Mouse (Mus musculus) splenic B cell, adult 2 months (primary cell): ENCODE results near the gene Mafg.

Source experiments
- DNase-seq: peaks from one replicate; pipeline ENCODE4 v3.0.0-alpha.2; 2011; ENCODE audit warnings: low read depth, low spot score
- H3K27me3 ChIP-seq: 2 replicates; pipeline ENCODE4 v1.6.1; 2012; ENCODE audit warnings: mild to moderate bottlenecking, low read length, moderate library complexity, mixed read lengths; ENCODE audit not compliant: control insufficient read depth, poor library complexity, insufficient read depth, severe bottlenecking
- H3K36me3 ChIP-seq: 2 replicates; pipeline ENCODE4 v1.6.1; 2012; ENCODE audit warnings: mild to moderate bottlenecking, low read length, moderate library complexity, mixed read lengths; ENCODE audit not compliant: control insufficient read depth, poor library complexity, insufficient read depth, severe bottlenecking

Gene Mafg

GRCm38 (mm10) chr11:120618619-120619535, 14.5 kb downstream of the Mafg start:
- H3K36me3 ChIP-seq, result peaks cover 8% of the 10 kb centered on the region
- H3K27me3 ChIP-seq, result no peaks in the 10 kb centered on the region
- DNase-seq, result no peak

GRCm38 (mm10) chr11:120617519-120618112, 15.8 kb downstream of the Mafg start, which contains the start of gene Pcyt2:
Gene Pcyt2, minus strand, starts transcription at chr11:120617936.
- peak; percentile 95 for DNase-seq
- Histone ChIP-seq H3K36me3 (peaks cover 8% of the 10 kb centered on the region), H3K27me3 (no peaks in the 10 kb centered on the region)

GRCm38 (mm10) chr11:120616617-120617294, 16.6 kb downstream of the Mafg start:
- Histone ChIP-seq H3K36me3 (peaks cover 10% of the 10 kb centered on the region), H3K27me3 (no peaks in the 10 kb centered on the region)
- DNase-seq, result no peak

- DNase-seq, result no peak
- H3K27me3 ChIP-seq, result no peaks in the 10 kb centered on the region
Observed at GRCm38 (mm10) chr11:120615606-120616203, 17.7 kb downstream of the Mafg start.

GRCm38 (mm10) chr11:120615167-120615566, 18.2 kb downstream of the Mafg start:
- peaks cover 4% of the 10 kb centered on the region for H3K36me3 ChIP-seq
- DNase-seq, result no peak
- H3K27me3 ChIP-seq, result no peaks in the 10 kb centered on the region

More at GRCm38 (mm10) chr11:120615606-120616203, 17.7 kb downstream of the Mafg start:
- peaks cover 8% of the 10 kb centered on the region for H3K36me3 ChIP-seq

GRCm38 (mm10) chr11:120613976-120614375, 19.4 kb downstream of the Mafg start:
- no peak for DNase-seq
- no peaks in the 10 kb centered on the region for H3K27me3 ChIP-seq
- H3K36me3 ChIP-seq, result peaks cover 4% of the 10 kb centered on the region

- no peak for DNase-seq
- Histone ChIP-seq H3K27me3 (no peaks in the 10 kb centered on the region), H3K36me3 (peaks cover 4% of the 10 kb centered on the region)
Observed at GRCm38 (mm10) chr11:120613481-120613972, 19.9 kb downstream of the Mafg start.

GRCm38 (mm10) chr11:120612763-120613162, 20.6 kb downstream of the Mafg start:
- Histone ChIP-seq H3K36me3 (peaks cover 4% of the 10 kb centered on the region), H3K27me3 (no peaks in the 10 kb centered on the region)
- DNase-seq, result peak; percentile 82

GRCm38 (mm10) chr11:120610477-120611046, 22.8 kb downstream of the Mafg start:
- H3K27me3 ChIP-seq, result no peaks in the 10 kb centered on the region
- DNase-seq, result no peak
- H3K36me3 ChIP-seq, result peaks cover 4% of the 10 kb centered on the region

GRCm38 (mm10) chr11:120609250-120609649, 24.1 kb downstream of the Mafg start:
- Histone ChIP-seq H3K27me3 (no peaks in the 10 kb centered on the region), H3K36me3 (peaks cover 10% of the 10 kb centered on the region)
- DNase-seq, result no peak

- Histone ChIP-seq H3K36me3 (peaks cover 10% of the 10 kb centered on the region), H3K27me3 (no peaks in the 10 kb centered on the region)
- DNase-seq, result no peak
Observed at GRCm38 (mm10) chr11:120608241-120609034, 25.0 kb downstream of the Mafg start, which contains the start of gene Npb. Gene Npb, plus strand, starts transcription at chr11:120608477.

- Histone ChIP-seq H3K27me3 (no peaks in the 10 kb centered on the region), H3K36me3 (peaks cover 6% of the 10 kb centered on the region; the same call in 1 of the 2 replicates)
- DNase-seq, result no peak
Observed at GRCm38 (mm10) chr11:120606764-120607163, 26.6 kb downstream of the Mafg start.

GRCm38 (mm10) chr11:120605667-120606066, 27.7 kb downstream of the Mafg start:
- H3K27me3 ChIP-seq, result no peaks in the 10 kb centered on the region
- peaks cover 6% of the 10 kb centered on the region; the same call in 1 of the 2 replicates for H3K36me3 ChIP-seq
- DNase-seq, result no peak
